Mouse (Mus musculus): ENCODE data around the gene Ptprb. TPM values are rescaled to one million over a fixed set of nuclear protein-coding genes. Genes with fewer than 3 reads are reported as not detected.

Ptprb gene
- polyA plus RNA-seq, 1 experiment from 2014 or later = 2.6 TPM

DNA sequence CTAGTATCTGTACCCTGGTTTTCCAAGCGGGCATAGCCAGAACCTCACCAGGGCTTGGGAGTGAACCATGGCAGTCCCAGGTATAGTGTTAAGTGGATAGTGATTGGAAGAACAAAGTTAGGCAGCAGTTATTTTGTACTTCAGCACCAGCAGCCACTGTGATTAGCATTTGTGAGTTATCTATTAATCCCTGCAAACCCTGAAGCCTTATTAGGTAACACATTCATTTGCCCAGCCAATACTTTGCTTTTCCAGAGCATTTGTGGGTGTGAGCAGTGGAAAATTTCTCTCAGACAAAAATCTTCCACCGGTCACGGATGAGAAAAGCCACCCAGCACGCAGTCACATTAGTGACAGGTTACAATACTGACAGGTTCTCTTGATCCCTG lies 7.9 kb upstream of the Ptprb start:
- WGBS = 81% methylated on average over 4 of the region's 4 CpGs
- no peak overlapping the region for H3K4me2 ChIP-seq (replicated peaks)
- H3K27me3 ChIP-seq = no peaks in the 10 kb centered on the region
- H3K27ac ChIP-seq = no peak overlapping the region
- H3K4me1 ChIP-seq = no peaks in the 10 kb centered on the region
- no peak for ATAC-seq (ENCODE audit: low FRiP score, low read depth)
- H3K9me3 ChIP-seq = no peaks in the 10 kb centered on the region
- no peaks in the 10 kb centered on the region for H3K36me3 ChIP-seq
- no peak overlapping the region for H3K4me3 ChIP-seq
- H3K9ac ChIP-seq = no peak overlapping the region

DNA sequence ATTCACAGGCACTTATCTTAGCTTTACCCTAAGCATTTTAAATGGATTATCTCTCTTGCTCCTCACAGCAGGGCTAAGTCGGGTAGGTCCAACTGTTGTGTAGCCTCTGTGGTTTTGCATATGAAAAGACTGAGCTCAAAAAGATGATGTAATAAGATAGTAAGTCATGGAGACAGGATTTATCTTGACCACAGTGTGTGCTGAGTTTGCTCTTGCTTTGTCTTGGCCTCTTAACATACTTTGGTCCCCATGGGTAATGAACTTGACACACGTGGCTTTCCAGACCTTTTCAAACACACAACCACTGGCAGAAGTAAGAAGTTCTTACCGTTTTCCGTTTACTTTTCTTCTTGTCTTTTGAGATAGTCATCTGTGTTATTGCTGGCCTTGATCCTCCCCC lies 7.0 kb upstream of the Ptprb start:
- no peaks in the 10 kb centered on the region for H3K9me3 ChIP-seq
- no peak overlapping the region for H3K4me3 ChIP-seq
- H3K27ac ChIP-seq = no peak overlapping the region
- 71% methylated on average over 4 of the region's 4 CpGs for WGBS
- no peaks in the 10 kb centered on the region for H3K4me1 ChIP-seq
- H3K27me3 ChIP-seq = no peaks in the 10 kb centered on the region
- ATAC-seq (ENCODE audit: low FRiP score, low read depth) = no peak
- H3K4me2 ChIP-seq (replicated peaks) = no peak overlapping the region
- H3K36me3 ChIP-seq = no peaks in the 10 kb centered on the region
- no peak overlapping the region for H3K9ac ChIP-seq

DNA sequence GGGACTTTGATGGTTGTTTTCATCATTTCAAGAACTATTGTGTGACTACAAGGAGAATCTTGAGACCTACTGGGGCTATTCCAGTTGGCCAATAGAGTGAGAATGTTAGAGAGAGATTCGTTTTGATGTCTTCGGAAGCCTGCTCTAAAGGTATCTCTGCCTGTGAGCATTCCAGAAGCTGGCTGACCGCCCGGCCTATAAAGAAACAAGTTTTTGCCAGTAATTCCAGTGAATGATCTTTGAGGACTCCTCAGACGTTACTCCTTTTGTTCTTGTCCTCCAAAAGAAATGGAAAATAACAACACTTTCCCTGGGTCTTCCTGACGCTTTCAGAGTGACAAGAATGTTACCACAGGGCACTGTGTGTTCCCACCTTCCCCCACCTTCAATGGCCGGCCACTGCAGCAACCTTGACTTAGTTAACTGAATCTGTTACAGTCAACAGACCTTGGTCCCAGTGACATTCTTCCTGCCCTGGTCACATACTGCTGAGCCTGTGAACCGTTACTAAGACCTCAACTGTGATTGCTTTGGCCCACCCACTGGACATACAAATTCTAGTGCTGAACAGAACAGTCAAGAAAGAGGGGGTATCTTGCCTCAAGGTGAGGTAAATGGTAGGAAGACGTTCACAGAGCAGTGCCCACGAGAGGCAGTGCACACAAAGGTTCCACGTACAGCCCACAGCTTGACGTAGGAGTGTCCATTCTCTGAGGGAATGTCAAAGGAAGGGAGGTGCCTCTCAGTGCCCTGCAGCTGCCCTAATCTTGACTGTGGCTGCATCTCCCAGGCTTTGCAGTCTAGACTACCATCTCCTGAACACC lies 4.5 kb upstream of the Ptprb start:
- ATAC-seq (ENCODE audit: low FRiP score, low read depth) = no peak
- Histone ChIP-seq H3K9me3 (no peaks in the 10 kb centered on the region), H3K27me3 (no peaks in the 10 kb centered on the region), H3K36me3 (no peaks in the 10 kb centered on the region), H3K4me3 (no peak overlapping the region), H3K4me2 (replicated peaks) (no peak overlapping the region), H3K27ac (no peak overlapping the region), H3K9ac (no peak overlapping the region), H3K4me1 (no peaks in the 10 kb centered on the region)
- 79% methylated on average over 12 of the region's 12 CpGs for WGBS

DNA sequence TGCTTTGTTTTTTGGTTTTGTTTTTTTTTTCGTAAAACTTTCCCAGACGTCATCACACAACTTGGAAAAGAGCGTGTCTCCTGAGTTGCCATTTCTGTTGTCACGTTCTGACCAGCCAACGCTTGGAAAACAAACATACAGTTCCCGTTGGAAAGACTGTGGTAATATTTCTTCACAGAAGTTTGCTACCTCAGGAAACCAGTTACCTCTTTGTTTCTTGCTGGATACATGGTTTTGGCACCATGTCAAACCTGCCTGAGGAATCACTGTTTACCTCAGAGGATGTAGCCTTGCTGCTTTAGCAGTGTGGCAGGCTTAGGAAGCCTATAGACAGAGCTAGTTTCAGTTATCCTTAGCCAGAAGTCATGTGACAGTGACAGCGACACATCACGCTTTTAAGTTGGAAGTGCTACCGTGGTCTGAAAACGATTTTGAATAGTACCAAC lies 3.8 kb upstream of the Ptprb start:
- Histone ChIP-seq H3K9ac (no peak overlapping the region), H3K9me3 (no peaks in the 10 kb centered on the region), H3K36me3 (no peaks in the 10 kb centered on the region), H3K27ac (no peak overlapping the region), H3K4me1 (no peaks in the 10 kb centered on the region), H3K27me3 (no peaks in the 10 kb centered on the region), H3K4me3 (no peak overlapping the region), H3K4me2 (replicated peaks) (no peak overlapping the region)
- 91% methylated on average over 10 of the region's 10 CpGs for WGBS
- no peak for ATAC-seq (ENCODE audit: low FRiP score, low read depth)

DNA sequence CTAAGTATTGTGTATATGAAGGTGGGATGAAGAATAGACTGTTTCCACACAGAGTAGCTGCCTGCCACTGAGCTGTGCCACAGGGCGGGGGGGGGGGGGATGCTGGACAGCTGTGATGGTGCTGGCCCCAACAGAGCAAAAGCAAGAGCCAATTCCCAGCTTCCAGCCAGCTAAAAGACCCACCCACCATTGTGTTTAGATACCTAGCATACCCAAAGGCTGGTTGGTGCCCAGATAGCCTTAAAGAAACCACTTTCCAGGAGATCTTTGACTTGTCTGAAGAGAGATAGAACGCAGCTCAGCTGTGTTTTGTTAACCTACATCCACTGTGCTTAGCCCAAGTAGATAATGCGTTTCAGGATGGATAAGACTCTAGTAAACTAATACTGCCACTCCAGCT lies 3.2 kb upstream of the Ptprb start:
- no peaks in the 10 kb centered on the region for H3K36me3 ChIP-seq
- WGBS = 87% methylated on average over 3 of the region's 3 CpGs
- no peaks in the 10 kb centered on the region for H3K27me3 ChIP-seq
- H3K9me3 ChIP-seq = no peaks in the 10 kb centered on the region
- no peaks in the 10 kb centered on the region for H3K4me1 ChIP-seq
- no peak overlapping the region for H3K27ac ChIP-seq
- no peak for ATAC-seq (ENCODE audit: low FRiP score, low read depth)
- no peak overlapping the region for H3K4me3 ChIP-seq
- H3K4me2 ChIP-seq (replicated peaks) = no peak overlapping the region
- H3K9ac ChIP-seq = no peak overlapping the region

DNA sequence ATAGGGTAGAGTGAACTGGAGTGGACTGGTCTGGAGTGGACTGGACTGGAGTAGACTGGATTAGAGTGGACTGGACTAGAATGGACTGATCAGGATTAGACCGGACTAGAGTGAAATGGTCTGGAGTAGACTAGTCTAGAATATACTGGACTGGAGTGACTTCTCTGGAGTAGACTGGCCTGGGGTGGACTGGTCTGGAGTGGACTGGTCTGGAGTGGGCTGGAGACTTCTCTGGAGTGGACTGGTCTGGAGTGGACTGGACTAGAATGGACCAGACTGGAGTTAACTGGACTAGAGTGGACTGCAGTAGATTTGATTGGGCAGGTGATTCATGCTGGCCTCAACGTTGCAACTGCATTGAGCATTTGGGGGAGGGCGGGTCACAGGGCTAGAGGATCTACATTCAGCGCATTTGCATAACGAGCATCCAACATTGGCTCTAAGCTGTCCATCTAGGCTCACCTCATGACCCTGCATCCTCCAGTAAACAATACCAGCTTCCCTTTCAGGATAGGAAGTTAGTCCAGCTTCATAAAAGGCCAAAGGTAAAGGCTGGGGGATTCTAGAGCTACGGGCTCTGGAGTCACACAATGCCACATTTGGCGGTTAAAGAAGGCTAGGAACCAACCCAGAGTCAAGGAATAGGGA lies 11.5 kb downstream of the Ptprb start:
- no peak for ATAC-seq (ENCODE audit: low FRiP score, low read depth)
- Histone ChIP-seq H3K27ac (no peak overlapping the region), H3K4me3 (no peak overlapping the region), H3K9ac (no peak overlapping the region), H3K9me3 (no peaks in the 10 kb centered on the region), H3K36me3 (no peaks in the 10 kb centered on the region), H3K4me2 (replicated peaks) (no peak overlapping the region), H3K4me1 (no peaks in the 10 kb centered on the region), H3K27me3 (peaks cover 3% of the 10 kb centered on the region; the same call in 1 of the 2 replicates)
- 81% methylated on average over 7 of the region's 7 CpGs for WGBS

DNA sequence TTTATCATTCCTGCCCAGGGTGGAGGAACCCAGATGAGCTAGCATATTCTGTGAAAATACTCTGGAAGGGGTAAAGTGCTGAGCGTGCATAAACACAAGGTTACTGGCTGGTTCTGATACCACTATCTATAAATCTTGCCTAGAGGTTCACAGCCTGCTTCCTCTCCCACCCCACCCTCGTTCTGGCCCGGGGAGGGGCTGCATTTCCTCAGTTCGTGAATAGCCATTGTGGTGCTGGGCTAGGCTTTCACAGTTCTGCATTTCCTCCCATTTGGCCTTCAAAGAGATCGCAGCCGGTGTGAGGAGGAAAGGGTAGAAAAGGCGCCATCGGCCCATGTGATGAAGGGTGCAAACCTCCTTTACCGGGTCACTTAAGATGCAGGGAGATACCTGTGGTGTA lies 12.8 kb downstream of the Ptprb start:
- 28% methylated on average over 9 of the region's 9 CpGs for WGBS
- H3K27me3 ChIP-seq = peaks cover 3% of the 10 kb centered on the region; the same call in 1 of the 2 replicates
- ATAC-seq (ENCODE audit: low FRiP score, low read depth) = no peak
- H3K4me2 ChIP-seq (replicated peaks) = no peak overlapping the region
- H3K4me1 ChIP-seq = no peaks in the 10 kb centered on the region
- H3K27ac ChIP-seq = no peak overlapping the region
- no peak overlapping the region for H3K4me3 ChIP-seq
- no peaks in the 10 kb centered on the region for H3K9me3 ChIP-seq
- H3K9ac ChIP-seq = no peak overlapping the region
- no peaks in the 10 kb centered on the region for H3K36me3 ChIP-seq

DNA sequence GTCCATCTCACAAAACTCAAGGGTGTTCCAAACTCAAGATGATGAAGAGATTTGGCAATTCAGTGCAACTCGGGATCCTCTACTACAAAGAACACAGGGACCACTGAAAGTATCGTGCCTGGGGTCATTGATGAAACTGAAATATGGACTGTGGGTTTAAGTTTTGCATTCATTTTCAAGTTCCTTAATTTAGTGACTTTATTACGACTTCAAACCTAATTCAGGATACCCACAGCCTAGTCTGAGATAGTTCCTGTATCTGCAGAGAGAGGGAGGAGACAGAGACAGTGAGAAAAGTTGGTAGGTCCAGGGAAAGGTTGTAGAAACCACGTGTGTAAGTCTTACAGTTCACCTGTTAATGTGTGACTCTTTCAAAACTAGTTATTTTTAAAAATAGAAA lies 15.2 kb downstream of the Ptprb start:
- WGBS = 80% methylated on average over 4 of the region's 4 CpGs
- Histone ChIP-seq H3K4me3 (no peak overlapping the region), H3K9ac (no peak overlapping the region), H3K4me1 (no peaks in the 10 kb centered on the region), H3K27me3 (peaks cover 3% of the 10 kb centered on the region; the same call in 1 of the 2 replicates), H3K27ac (no peak overlapping the region), H3K36me3 (no peaks in the 10 kb centered on the region), H3K9me3 (no peaks in the 10 kb centered on the region), H3K4me2 (replicated peaks) (no peak overlapping the region)
- ATAC-seq (ENCODE audit: low FRiP score, low read depth) = no peak

DNA sequence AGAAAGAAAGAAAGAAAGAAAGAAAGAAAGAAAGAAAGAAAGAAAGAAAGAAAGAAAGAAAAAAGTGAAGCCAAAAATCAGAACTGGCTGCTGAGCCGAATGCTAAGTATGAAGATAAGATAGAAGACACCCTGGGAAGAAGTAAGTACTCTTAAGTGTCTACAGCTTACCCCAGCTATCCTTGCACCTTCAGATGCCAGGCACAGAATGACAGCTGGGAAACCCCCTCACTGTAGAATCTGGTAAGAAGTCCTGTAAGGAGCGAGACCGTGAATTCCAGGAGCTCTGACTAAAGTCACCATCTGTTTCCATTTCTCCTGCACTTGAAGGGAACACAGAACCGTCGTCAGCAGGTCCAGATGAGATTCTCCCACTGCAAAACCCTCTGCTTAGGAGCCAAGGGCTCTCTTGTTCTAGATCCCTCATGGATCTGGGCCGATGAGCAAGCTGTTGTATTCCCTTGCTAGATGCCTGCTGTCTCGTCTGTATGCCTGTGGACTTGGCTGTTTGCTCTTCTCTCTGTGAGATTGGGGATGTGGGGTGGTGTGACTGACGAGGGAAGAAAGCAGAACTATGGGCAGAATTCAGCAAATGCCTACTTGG lies 15.9 kb downstream of the Ptprb start:
- no peak for ATAC-seq (ENCODE audit: low FRiP score, low read depth)
- H3K4me3 ChIP-seq = no peak overlapping the region
- WGBS = 48% methylated on average over 8 of the region's 8 CpGs
- no peak overlapping the region for H3K4me2 ChIP-seq (replicated peaks)
- H3K27me3 ChIP-seq = peaks cover 3% of the 10 kb centered on the region; the same call in 1 of the 2 replicates
- no peak overlapping the region for H3K27ac ChIP-seq
- no peak overlapping the region for H3K9ac ChIP-seq
- no peaks in the 10 kb centered on the region for H3K36me3 ChIP-seq
- H3K4me1 ChIP-seq = no peaks in the 10 kb centered on the region
- H3K9me3 ChIP-seq = no peaks in the 10 kb centered on the region

DNA sequence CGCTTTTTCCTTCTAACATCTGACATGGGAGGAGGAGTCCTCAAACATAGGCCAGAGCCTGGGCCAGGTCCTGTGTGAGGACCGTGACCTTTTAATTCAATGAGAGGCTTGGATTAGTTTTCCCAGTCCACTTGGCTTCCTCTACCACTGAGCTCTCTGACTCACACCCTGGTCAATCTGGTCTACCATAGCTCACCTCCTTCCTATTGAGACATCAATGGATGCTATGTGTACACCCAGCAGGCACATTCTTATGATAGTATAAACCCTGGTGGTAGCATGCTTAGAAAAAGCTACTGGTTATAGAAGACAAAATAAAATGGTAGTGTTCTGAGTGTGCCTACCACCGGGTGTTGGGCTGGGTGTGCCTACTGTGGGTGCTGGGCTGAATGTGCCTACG lies 21.1 kb downstream of the Ptprb start:
- no peak overlapping the region for H3K27ac ChIP-seq
- H3K9me3 ChIP-seq = no peaks in the 10 kb centered on the region
- no peaks in the 10 kb centered on the region for H3K36me3 ChIP-seq
- no peak overlapping the region for H3K9ac ChIP-seq
- H3K4me3 ChIP-seq = no peak overlapping the region
- H3K4me2 ChIP-seq (replicated peaks) = no peak overlapping the region
- peaks cover 5% of the 10 kb centered on the region for H3K4me1 ChIP-seq
- 86% methylated on average over 4 of the region's 4 CpGs for WGBS
- H3K27me3 ChIP-seq = peaks cover 25% of the 10 kb centered on the region
- no peak for ATAC-seq (ENCODE audit: low FRiP score, low read depth)

DNA sequence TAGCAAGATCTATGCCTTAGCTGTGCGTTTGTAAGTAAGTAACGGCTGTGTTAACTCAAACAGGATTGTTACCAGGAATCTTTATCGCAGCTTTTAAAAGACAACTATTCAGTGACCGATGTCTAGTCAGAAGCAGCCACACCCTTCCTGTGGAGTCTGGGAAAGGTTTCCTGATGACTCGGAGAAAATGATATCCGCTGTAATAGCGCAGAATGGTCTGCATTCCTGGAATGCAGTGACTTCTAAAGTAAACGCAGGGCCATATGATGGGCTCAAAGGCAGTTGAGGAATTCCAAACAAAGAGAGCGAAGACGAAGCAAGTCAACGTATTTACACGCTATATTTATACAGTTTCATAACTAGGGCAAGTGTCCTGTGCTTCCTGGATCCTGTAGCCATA lies 22.5 kb downstream of the Ptprb start:
- H3K27me3 ChIP-seq = peaks cover 34% of the 10 kb centered on the region
- H3K27ac ChIP-seq = no peak overlapping the region
- no peak overlapping the region for H3K4me2 ChIP-seq (replicated peaks)
- peaks cover 10% of the 10 kb centered on the region for H3K4me1 ChIP-seq
- no peak for ATAC-seq (ENCODE audit: low FRiP score, low read depth)
- no peak overlapping the region for H3K9ac ChIP-seq
- no peaks in the 10 kb centered on the region for H3K9me3 ChIP-seq
- no peak overlapping the region for H3K4me3 ChIP-seq
- no peaks in the 10 kb centered on the region for H3K36me3 ChIP-seq
- 81% methylated on average over 12 of the region's 12 CpGs for WGBS

DNA sequence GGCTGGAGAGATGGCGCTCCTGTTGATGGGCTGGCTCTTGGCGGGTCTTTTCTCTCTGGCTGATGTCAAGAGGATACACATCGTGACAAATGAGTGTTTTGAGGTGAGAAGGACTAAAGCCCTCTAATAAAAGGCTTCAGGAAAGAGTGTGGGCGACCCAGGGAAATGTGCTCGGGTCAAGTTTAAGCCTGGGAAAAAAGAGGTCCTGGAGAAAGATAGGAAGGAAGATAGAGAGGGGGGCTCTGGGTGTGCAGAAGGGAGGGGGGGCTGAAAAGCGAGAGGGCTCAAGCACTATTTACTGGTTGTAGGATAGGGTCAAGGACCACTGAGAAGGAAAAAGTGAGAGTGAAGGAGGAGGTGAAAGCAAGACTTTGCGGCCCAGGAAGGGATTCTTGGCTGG lies 25.5 kb downstream of the Ptprb start:
- H3K4me3 ChIP-seq = peak overlapping the region; percentile 56
- ATAC-seq (ENCODE audit: low FRiP score, low read depth) = no peak
- H3K4me2 ChIP-seq (replicated peaks) = peak overlapping the region; percentile 96
- no peaks in the 10 kb centered on the region for H3K9me3 ChIP-seq
- H3K36me3 ChIP-seq = no peaks in the 10 kb centered on the region
- H3K9ac ChIP-seq = peak overlapping the region; percentile 68; the same call in 1 of the 2 replicates
- H3K27me3 ChIP-seq = peaks cover 38% of the 10 kb centered on the region
- 13% methylated on average over 7 of the region's 7 CpGs for WGBS
- H3K27ac ChIP-seq = no peak overlapping the region
- peaks cover 10% of the 10 kb centered on the region for H3K4me1 ChIP-seq

All from limb, embryonic 13.5 days (tissue).